Mouse (Mus musculus) ES-Bruce4 (cell line): ENCODE measurements at regions not wholly inside any gene's neighbourhood (a gene's known extent, or its start where the extent isn't known, plus 50 kb on each side); places are given as distances from the start of the nearest gene placed in this dataset.

Source experiments
- CTCF ChIP-seq: IDR thresholded peaks from one replicate; pipeline ENCODE4 v1.8.1; 2011; ENCODE audit warnings: low read depth, low read length
- POLR2A ChIP-seq: IDR thresholded peaks from one replicate; pipeline ENCODE4 v1.8.1; 2011; ENCODE audit warnings: low read length; ENCODE audit not compliant: insufficient read depth

- TF ChIP-seq POLR2A (no peak), CTCF (no peak)
These were observed 296.9 kb downstream of the Nr2f2 start for GRCm38 (mm10) chr7:70069662-70070061.
